Mouse (Mus musculus): ENCODE measurements at regions not wholly inside any gene's neighbourhood (a gene's known extent, or its start where the extent isn't known, plus 50 kb on each side); places are given as distances from the start of the nearest gene placed in this dataset.

GRCm38 (mm10) chr15:13296967-13297366 lies 123.5 kb upstream of the Cdh6 start:
- TF ChIP-seq CTCF (conservative IDR thresholded peaks at IDR 0.05; ENCODE audit: low read length) (no peak), POU5F1 (IDR thresholded peaks at IDR 0.05; ENCODE audit: borderline replicate concordance, low read length) (no peak)
